Mouse (Mus musculus) liver, adult 2 months (tissue): ENCODE data around the gene Skp1a. TPM values are rescaled to one million over a fixed set of nuclear protein-coding genes. Genes with fewer than 3 reads are reported as not detected.
A peak's percentile ranks its signal among the peaks of the same experiment; 100 is the strongest.
"Not testable (repeated sequence)": the region's sequence is repeated elsewhere in the genome, so short reads cannot be mapped to it uniquely, and the experiment has no call there.

Source experiments
- DNase-seq: peaks from one replicate; pipeline ENCODE4 v3.0.0-alpha.2; 2011; ENCODE audit warnings: low read depth, low spot score; ENCODE audit errors: extremely low read depth
- H3K27ac ChIP-seq: fragments of 200-500 bp; replicated peaks from 2 replicates; pipeline ENCODE4 v1.5.1; 2012; ENCODE audit warnings: low read depth, mild to moderate bottlenecking, control low read depth, inconsistent platforms, low read length; ENCODE audit not compliant: insufficient read depth
- H3K27me3 ChIP-seq: fragments of 200-500 bp; 2 replicates; pipeline ENCODE4 v1.6.1; 2012; ENCODE audit warnings: mild to moderate bottlenecking, moderate library complexity, low read length, inconsistent platforms; ENCODE audit not compliant: control insufficient read depth, insufficient read depth
- H3K36me3 ChIP-seq: fragments of 200-500 bp; 2 replicates; pipeline ENCODE4 v1.6.1; 2012; ENCODE audit warnings: low read length, inconsistent platforms; ENCODE audit not compliant: control insufficient read depth, insufficient read depth
- H3K4me1 ChIP-seq: fragments of 200-500 bp; 2 replicates; pipeline ENCODE4 v1.6.1; 2011; ENCODE audit warnings: low read length; ENCODE audit not compliant: control insufficient read depth, insufficient read depth
- H3K4me3 ChIP-seq: fragments of 200-500 bp; 2 replicates; pipeline ENCODE4 v1.5.1; 2011; ENCODE audit warnings: low read depth, mild to moderate bottlenecking, control low read depth, low read length, moderate library complexity; ENCODE audit not compliant: insufficient read depth
- H3K79me2 ChIP-seq: fragments of 200-500 bp; 2 replicates; pipeline ENCODE4 v1.6.1; 2012; ENCODE audit warnings: inconsistent platforms, mild to moderate bottlenecking, low read length, moderate library complexity; ENCODE audit not compliant: control insufficient read depth, insufficient read depth
- H3K9ac ChIP-seq: fragments of 200-500 bp; 2 replicates; pipeline ENCODE4 v1.6.1; 2012; ENCODE audit warnings: low read depth, mild to moderate bottlenecking, control low read depth, inconsistent platforms, low read length
- CTCF ChIP-seq: fragments of 200-500 bp; IDR thresholded peaks from 2 replicates; pipeline ENCODE4 v1.5.1; 2011; ENCODE audit warnings: low read depth, low read length, control low read depth
- POLR2A ChIP-seq: fragments of 200-500 bp; IDR thresholded peaks from 2 replicates; pipeline ENCODE4 v1.6.1; 2011; ENCODE audit warnings: low read length, control low read depth; ENCODE audit not compliant: insufficient read depth; ENCODE audit errors: extremely low read depth
- WGBS: fragments of 180-500 bp; shearing (Covaris S2); methylation state at CpG from one replicate; pipeline ENCODE4 v1.1.7; 2018; 5-methylcytosine and 5-hydroxymethylcytosine counted together
- polyA plus RNA-seq: library from polyadenylated mRNA; depleted of rRNA; stranded (reverse); fragments of >200 nt; gene quantifications from 2 replicates; pipeline ENCODE4 v1.2.3, GENCODE M21; 2012; rRNA removed
- total RNA-seq: library from RNA; depleted of rRNA; stranded (reverse); fragments of >200 nt; gene quantifications from 2 replicates; pipeline ENCODE4 v1.2.3, GENCODE M21; 2014; rRNA removed

Gene Skp1a
- total RNA-seq (257 and 318 TPM in 2 replicates), polyA plus RNA-seq (26.0 and 37.2 TPM in 2 replicates)

DNA sequence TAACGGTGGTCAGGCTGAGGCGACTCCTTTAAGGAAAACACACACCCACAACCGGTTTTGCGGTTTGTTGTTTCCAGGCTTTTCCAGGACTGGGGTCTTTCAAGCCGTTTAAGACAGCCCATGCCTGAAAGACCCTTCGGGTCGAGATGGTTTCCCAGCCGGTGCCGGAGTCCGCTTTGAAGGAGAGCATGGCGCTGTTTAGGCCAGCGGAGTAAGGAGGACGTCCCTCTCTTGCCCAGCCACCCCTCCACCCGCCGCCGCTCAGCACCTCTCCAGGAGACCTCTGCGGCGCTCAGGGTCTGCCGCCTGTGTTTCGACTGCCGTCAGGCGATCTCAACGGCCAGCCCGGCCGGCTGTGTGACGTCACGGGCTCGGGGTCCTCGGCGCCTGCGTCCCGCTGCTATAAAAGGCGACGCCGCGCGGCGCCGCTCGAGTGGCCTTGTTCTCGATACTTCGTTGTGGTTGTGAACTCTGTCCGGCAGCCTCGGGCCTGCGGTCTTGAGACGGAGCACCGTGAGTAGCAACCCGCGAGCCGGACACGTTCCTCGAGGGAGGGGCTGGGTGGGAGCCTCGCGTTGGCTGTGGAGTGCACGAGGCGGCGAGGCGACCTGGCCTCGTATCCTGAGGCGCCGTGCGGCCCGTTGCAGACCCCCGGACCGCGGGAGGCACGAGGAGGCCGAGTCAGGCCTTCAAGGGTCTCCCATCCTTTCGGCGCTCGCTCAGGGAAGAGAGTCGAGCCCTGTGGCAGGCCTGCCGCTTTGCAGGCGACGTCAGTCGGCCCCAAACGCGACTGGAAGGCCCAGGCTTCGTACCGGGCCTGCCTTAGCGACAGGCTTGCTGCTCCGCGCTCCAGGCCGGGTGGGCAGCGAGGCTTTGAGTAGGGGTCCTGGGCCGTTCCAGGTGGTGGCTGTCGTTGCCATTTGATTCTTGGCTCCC, at the start of gene Skp1a:
Skp1a (plus strand) TSS at position 390 of the 936 bp plus-strand sequence.
- peak within 1 kb of the TSS; percentile 95 for H3K4me3 ChIP-seq
- WGBS, result under 1% methylated on average over 87 of the region's 87 CpGs
- TF ChIP-seq CTCF, result no peak
- peak; percentile 97 for TF ChIP-seq POLR2A

DNA sequence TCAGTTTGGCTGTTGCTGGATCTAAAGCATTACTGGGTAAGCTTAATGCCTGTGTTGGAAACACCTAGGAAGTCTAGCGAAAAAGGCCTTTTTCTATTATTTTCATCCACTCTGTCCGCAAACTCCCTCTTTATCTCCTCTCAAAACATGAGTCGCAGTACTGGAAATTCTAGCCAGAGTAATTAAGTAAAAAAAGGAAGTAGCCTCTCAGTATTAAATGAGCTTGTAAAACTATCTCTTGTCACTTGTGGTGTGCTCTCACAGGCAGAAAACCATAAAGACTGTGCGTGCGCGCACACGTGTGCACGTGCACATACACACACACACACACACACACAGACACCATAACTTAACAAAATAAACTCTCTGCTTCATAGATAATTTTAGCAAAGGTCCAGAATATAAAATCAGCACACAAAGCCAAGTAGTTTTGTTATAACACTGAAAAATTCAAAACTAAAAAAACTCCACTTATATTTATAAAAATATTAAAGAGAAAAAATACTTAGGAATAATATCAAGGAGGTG, 35.2 kb upstream of the Skp1a start:
- H3K4me3 ChIP-seq, result not testable (repeated sequence)

More for the DNA sequence above, at the start of gene Skp1a:
- no peaks in the 10 kb centered on the region for H3K27me3 ChIP-seq
- peaks cover 22% of the 10 kb centered on the region; the same call in 1 of the 2 replicates for H3K79me2 ChIP-seq
- DNase-seq, result peak; percentile 78
- H3K9ac ChIP-seq, result peak within 1 kb of the TSS; percentile 96
- peaks cover 6% of the 10 kb centered on the region; the same call in 1 of the 2 replicates for H3K36me3 ChIP-seq
- H3K4me1 ChIP-seq, result peaks cover 17% of the 10 kb centered on the region
- H3K27ac ChIP-seq, result peak within 1 kb of the TSS; percentile 95

DNA sequence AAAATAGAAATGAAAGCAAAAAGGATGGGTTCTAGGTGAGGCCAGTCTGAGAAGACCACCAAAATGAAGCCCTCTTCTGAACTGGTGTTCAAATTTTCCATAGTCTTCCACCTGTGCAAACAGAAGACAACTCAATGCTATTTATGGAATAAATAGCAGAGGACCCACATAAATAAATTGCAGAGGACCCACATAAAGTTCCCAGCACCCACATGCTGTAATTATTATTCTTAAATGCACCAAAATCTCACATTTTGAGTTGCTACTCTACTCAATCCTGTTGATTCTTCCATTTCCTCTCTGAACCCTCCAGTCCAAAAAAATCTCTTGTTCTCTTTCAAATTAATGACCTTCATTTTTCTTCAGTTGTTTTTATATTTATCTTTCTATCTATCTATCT, 17.9 kb upstream of the Skp1a start, which contains the start of gene Olfr1371:
Olfr1371 (minus strand) TSS at position 101 of the 400 bp plus-strand sequence.
- no peak within 1 kb of the TSS for H3K27ac ChIP-seq
- no peaks in the 10 kb centered on the region; the same call in 1 of the 2 replicates for H3K4me1 ChIP-seq
- DNase-seq, result no peak
- no peaks in the 10 kb centered on the region for H3K79me2 ChIP-seq
- no peak within 1 kb of the TSS for H3K9ac ChIP-seq
- H3K27me3 ChIP-seq, result no peaks in the 10 kb centered on the region
- no peak within 1 kb of the TSS for H3K4me3 ChIP-seq
- no peaks in the 10 kb centered on the region for H3K36me3 ChIP-seq
- TF ChIP-seq POLR2A (no peak), CTCF (no peak)

More for the DNA sequence above, 35.2 kb upstream of the Skp1a start:
- not testable (repeated sequence) for H3K4me1 ChIP-seq, H3K9ac ChIP-seq, H3K79me2 ChIP-seq, DNase-seq, H3K27me3 ChIP-seq, H3K36me3 ChIP-seq, H3K27ac ChIP-seq
- WGBS, result 92% methylated on average over 8 of the region's 8 CpGs

DNA sequence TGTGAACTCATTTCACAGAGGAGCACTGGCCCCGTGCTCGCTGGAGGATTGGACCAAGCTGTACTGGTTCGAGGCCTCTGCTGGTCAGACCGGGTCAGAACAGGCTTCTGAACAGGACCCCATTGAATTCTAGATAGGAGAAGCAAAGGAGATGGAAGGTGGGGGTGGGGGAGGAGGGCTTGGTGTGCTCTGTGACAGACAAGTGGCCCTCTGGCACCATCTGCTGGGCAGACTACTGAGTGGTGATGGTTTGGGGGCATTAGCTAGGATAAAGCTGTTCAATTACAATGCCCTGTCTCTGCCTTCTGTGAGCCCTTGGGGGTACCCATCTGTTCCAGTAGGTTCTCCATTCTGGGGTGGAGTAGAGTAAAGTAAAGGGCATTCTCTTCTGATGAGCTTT, 11.5 kb upstream of the Skp1a start:
- WGBS, result 5% methylated on average over 4 of the region's 4 CpGs
- DNase-seq, result no peak
- H3K79me2 ChIP-seq, result no peaks in the 10 kb centered on the region

DNA sequence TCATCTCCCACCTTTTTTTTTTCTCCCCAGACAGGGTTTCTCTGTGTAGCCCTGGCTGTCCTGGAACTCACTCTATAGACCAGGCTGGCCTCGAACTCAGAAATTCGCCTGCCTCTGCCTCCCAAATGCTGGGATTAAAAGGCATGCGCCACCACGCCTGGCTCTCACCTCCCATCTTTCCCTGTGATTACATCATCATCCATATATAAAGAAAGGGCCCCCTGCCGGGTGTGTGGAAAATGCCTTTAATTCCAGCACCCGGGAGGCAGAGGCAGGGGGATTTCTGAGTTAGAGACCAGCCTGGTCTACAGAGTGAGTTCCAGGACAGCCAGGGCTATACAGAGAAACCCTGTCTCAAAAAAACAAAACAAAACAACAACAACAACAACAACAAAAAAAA, 9.9 kb upstream of the Skp1a start:
- not testable (repeated sequence) for H3K9ac ChIP-seq, DNase-seq
- 92% methylated on average over 6 of the region's 6 CpGs for WGBS

More for the DNA sequence above, 11.5 kb upstream of the Skp1a start:
- H3K4me1 ChIP-seq, result peaks cover 7% of the 10 kb centered on the region
- no peak overlapping the region for H3K4me3 ChIP-seq
- H3K27ac ChIP-seq, result no peak overlapping the region; the same call in 1 of the 2 replicates
- TF ChIP-seq CTCF (peak; percentile 93), POLR2A (no peak)
- no peaks in the 10 kb centered on the region for H3K27me3 ChIP-seq
- H3K9ac ChIP-seq, result no peak overlapping the region
- no peaks in the 10 kb centered on the region for H3K36me3 ChIP-seq

DNA sequence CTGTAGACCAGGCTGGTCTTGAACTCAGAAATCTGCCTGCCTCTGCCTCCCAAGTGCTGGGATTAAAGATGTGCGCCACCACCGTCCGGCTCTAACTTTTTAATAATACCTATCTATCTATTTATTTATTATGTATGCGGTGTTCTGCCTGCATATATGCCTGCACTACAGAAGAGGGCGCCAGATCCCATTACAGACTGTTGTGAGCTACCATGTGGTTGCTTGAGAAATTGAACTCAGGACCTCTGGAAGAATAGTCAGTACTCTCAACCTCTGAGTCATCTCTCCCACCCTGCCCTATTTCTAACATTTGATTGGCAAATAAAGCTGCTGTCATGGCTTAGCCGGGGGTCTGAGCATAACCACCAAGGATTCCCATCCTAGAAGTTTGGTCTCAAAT, 8.9 kb upstream of the Skp1a start:
- H3K79me2 ChIP-seq, result no peaks in the 10 kb centered on the region
- H3K4me1 ChIP-seq, result peaks cover 7% of the 10 kb centered on the region
- peak; percentile 51 for DNase-seq
- WGBS, result 63% methylated on average over 6 of the region's 6 CpGs
- no peaks in the 10 kb centered on the region for H3K27me3 ChIP-seq
- H3K36me3 ChIP-seq, result no peaks in the 10 kb centered on the region
- H3K27ac ChIP-seq, result no peak overlapping the region
- no peak overlapping the region for H3K4me3 ChIP-seq
- TF ChIP-seq CTCF, result peak; percentile 43; the same call in 1 of the 2 replicates
- TF ChIP-seq POLR2A, result no peak
- no peak overlapping the region for H3K9ac ChIP-seq

More for the DNA sequence above, 9.9 kb upstream of the Skp1a start:
- not testable (repeated sequence) for H3K27me3 ChIP-seq, H3K4me1 ChIP-seq, H3K4me3 ChIP-seq, H3K27ac ChIP-seq, H3K36me3 ChIP-seq, H3K79me2 ChIP-seq
